In genomic region chr8:79078556-79079195, GRCm38 (mm10) we compare ENCODE assay signal across 8 mouse cellular contexts. TPM values are rescaled to one million over a fixed set of nuclear protein-coding genes. Genes with fewer than 3 reads are reported as not detected.
DNase-seq lines count a peak whose midpoint lies in the region; ATAC-seq and TF ChIP-seq lines count a peak whose summit lies in the region.
"Had no signal": no experiment of that assay in that cellular context is flagged by ENCODE, and none has a peak within 500 bp of the region (broad histone marks: within the 10 kb centered on the region; RNA-seq: fewer than 3 reads in every experiment).

No protein-coding gene starts in this region.

- H3K27me3 ChIP-seq in forebrain, embryonic 10.5 days (ENCODE audit: poor library complexity, severe bottlenecking), result no peaks in the 10 kb centered on the region
- H3K27me3 ChIP-seq in hindbrain, postnatal 0 days (ENCODE audit: insufficient read depth, low read length), result no peaks in the 10 kb centered on the region
- H3K27me3 ChIP-seq in neural tube, embryonic 12.5 days (replicated peaks), result no peaks in the 10 kb centered on the region

- H3K27ac ChIP-seq in forebrain, embryonic 10.5 days, result peak overlapping the region; percentile 6; the same call in 1 of the 2 replicates
- H3K27ac ChIP-seq in hindbrain, postnatal 0 days, result peak overlapping the region; percentile 57
- peak overlapping the region; percentile 72 for H3K27ac ChIP-seq in neural tube, embryonic 12.5 days

- H3K4me2 ChIP-seq in hindbrain, postnatal 0 days (ENCODE audit: low read depth, low read length), result no peak overlapping the region
- peak overlapping the region; percentile 25 for H3K4me2 ChIP-seq in neural tube, embryonic 12.5 days (replicated peaks)

- H3K36me3 ChIP-seq in forebrain, embryonic 10.5 days (replicated peaks), result peaks cover 93% of the 10 kb centered on the region
- peaks cover 8% of the 10 kb centered on the region; the same call in 1 of the 2 replicates for H3K36me3 ChIP-seq in hindbrain, postnatal 0 days (ENCODE audit: insufficient read depth, low read length)
- peaks cover 30% of the 10 kb centered on the region for H3K36me3 ChIP-seq in neural tube, embryonic 12.5 days

- peak; percentile 57 for DNase-seq in R1 (ENCODE audit: low read depth, low spot score)
- no peak for DNase-seq in forebrain, embryonic 10.5 days (ENCODE audit: extremely low spot score, low spot score)
- DNase-seq in hindbrain, postnatal 0 days (ENCODE audit: low spot score), result peak; percentile 45
- no peak for DNase-seq in cerebellum, postnatal 14 days
- no peak for DNase-seq in spleen, postnatal 10 days (ENCODE audit: low spot score in 2 of 2)
- DNase-seq: gastrocnemius, postnatal 14 days had no signal

- TF ChIP-seq CTCF in hindbrain, postnatal 0 days (IDR thresholded peaks at IDR 0.05; ENCODE audit: low read depth), result no peak

- H3K4me3 ChIP-seq in forebrain, embryonic 10.5 days, result no peak overlapping the region
- no peak overlapping the region for H3K4me3 ChIP-seq in hindbrain, postnatal 0 days (ENCODE audit: low read length)
- H3K4me3 ChIP-seq in neural tube, embryonic 12.5 days, result no peak overlapping the region

- 24% methylated on average over 11 of the region's 11 CpGs for WGBS in forebrain, embryonic 10.5 days
- WGBS in hindbrain, postnatal 0 days, result 5% methylated on average over 11 of the region's 11 CpGs
- WGBS in neural tube, embryonic 12.5 days, result 14% methylated on average over 11 of the region's 11 CpGs

- H3K9me3 ChIP-seq in forebrain, embryonic 10.5 days, result no peaks in the 10 kb centered on the region
- no peaks in the 10 kb centered on the region for H3K9me3 ChIP-seq in hindbrain, postnatal 0 days (ENCODE audit: low read length)
- H3K9me3 ChIP-seq in neural tube, embryonic 12.5 days, result no peaks in the 10 kb centered on the region

- H3K4me1 ChIP-seq in forebrain, embryonic 10.5 days, result peaks cover 32% of the 10 kb centered on the region
- peaks cover 23% of the 10 kb centered on the region; the same call in 1 of the 2 replicates for H3K4me1 ChIP-seq in hindbrain, postnatal 0 days (ENCODE audit: insufficient read depth, low read length)
- H3K4me1 ChIP-seq in neural tube, embryonic 12.5 days, result peaks cover 31% of the 10 kb centered on the region

- peak; percentile 49 for ATAC-seq in hindbrain, postnatal 0 days
- ATAC-seq in neural tube, embryonic 12.5 days (ENCODE audit: low FRiP score, low read depth), result peak; percentile 51; the same call in 1 of the 2 replicates
- ATAC-seq in granulocyte monocyte progenitor cell, adult 5-6 weeks (replicated peaks; ENCODE audit: poor library complexity, severe bottlenecking), result no peak

- H3K9ac ChIP-seq in hindbrain, postnatal 0 days (replicated peaks; ENCODE audit: low read length), result no peak overlapping the region
- peak overlapping the region; percentile 8; the same call in 1 of the 2 replicates for H3K9ac ChIP-seq in neural tube, embryonic 12.5 days

RNA-seq across cellular contexts. Expression of gene Zfp827, which starts 50.4 kb away (rescaled TPM):
- 5.9 and 7.7 TPM in 2 replicates for polyA plus RNA-seq in forebrain, embryonic 10.5 days (2016; fragmentation: Nextera tagmentation; extraction: Ambion mirVana)
- 33.0 and 39.6 TPM in 2 replicates for total RNA-seq in hindbrain, postnatal 0 days (2014; rRNA removed)
- 6.2 and 6.8 TPM in 2 replicates for polyA plus RNA-seq in hindbrain, postnatal 0 days (2015; fragmentation: Nextera tagmentation; extraction: Ambion mirVana)
- 11.4 TPM in 2 replicates for polyA plus RNA-seq in neural tube, embryonic 12.5 days (2016; fragmentation: Nextera tagmentation; extraction: Ambion mirVana)
- 0.71 and 2.1 TPM in 2 replicates for total RNA-seq in granulocyte monocyte progenitor cell, adult 5-6 weeks (2014; fragmentation: Nextera tagmentation)
- 0.10 and 0.39 TPM in 2 replicates for total RNA-seq in granulocyte monocyte progenitor cell, adult 5-6 weeks (2017)

Comparison
In these comparisons a context has a peak if more than half of its experiments do, and no peak if none do; other contexts are left out.
1. DNase-seq: peak in R1 (single experiment) and hindbrain, postnatal 0 days (single experiment); none in forebrain, embryonic 10.5 days (single experiment), cerebellum, postnatal 14 days (0 of 2) and spleen, postnatal 10 days (0 of 2).
2. H3K27ac ChIP-seq: peak in every context shown above with its lines; median percentile 72 in neural tube, embryonic 12.5 days; 57 in hindbrain, postnatal 0 days; 6 in forebrain, embryonic 10.5 days.